Mouse (Mus musculus): ENCODE data around the gene Rab44. TPM values are rescaled to one million over a fixed set of nuclear protein-coding genes. Genes with fewer than 3 reads are reported as not detected.

The Rab44 gene
- polyA plus RNA-seq, 1 experiment from 2014 or later = not detected

DNA sequence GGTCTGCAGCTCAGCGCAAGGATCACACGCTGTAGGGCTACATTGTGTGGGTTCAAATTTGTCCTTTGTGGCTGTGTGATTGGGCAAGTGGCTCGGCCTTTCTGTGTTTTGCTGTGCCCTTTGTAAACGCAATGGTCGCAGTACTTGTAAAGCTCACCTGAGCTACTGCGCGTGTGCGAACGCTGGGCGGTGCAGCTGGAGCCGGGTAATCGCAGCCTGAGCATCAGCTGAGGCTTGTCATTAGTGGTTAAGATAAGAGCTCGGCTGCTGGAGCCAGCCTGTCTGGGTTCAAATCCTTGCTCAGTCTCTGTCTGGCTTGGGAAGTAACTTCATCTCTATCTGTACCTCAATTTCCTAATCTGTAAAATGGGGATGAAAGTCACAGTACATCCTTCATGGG, 39.9 kb upstream of the Rab44 start:
- Histone ChIP-seq H3K27ac (ENCODE audit: low read depth, low read length) (no peak overlapping the region), H3K27me3 (replicated peaks; ENCODE audit: control insufficient read depth, insufficient read depth, low read length) (no peaks in the 10 kb centered on the region), H3K4me3 (ENCODE audit: low read depth, low read length) (no peak overlapping the region), H3K9ac (ENCODE audit: low read length) (no peak overlapping the region), H3K9me3 (replicated peaks; ENCODE audit: control insufficient read depth, low read length) (no peaks in the 10 kb centered on the region), H3K4me2 (ENCODE audit: low read length) (no peak overlapping the region), H3K4me1 (ENCODE audit: control insufficient read depth, insufficient read depth, low read length) (peaks cover 9% of the 10 kb centered on the region; the same call in 1 of the 2 replicates), H3K36me3 (ENCODE audit: control insufficient read depth, insufficient read depth, low read length) (no peaks in the 10 kb centered on the region)
- ATAC-seq = no peak
- 82% methylated on average over 13 of the region's 13 CpGs for WGBS
- no peak for DNase-seq (ENCODE audit: low spot score)

DNA sequence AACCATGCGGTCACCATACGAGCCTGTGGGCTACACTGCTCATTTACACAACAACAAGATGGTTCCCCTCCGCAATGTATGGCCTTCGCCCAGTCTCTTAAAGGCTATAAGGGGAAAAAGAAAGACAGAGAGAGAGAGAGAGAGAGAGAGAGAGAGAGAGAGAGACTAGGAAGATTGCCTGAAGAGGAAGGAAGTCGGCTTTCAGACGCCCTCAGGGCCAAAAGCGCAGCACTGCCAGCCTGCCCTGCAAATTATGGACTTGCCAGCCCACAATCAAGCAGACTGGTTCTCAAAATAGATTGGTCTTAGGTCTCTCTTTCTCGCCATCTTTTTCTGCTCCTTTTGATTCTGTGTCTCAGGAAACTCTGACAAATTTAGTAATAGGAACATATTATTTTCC, 37.7 kb upstream of the Rab44 start:
- Histone ChIP-seq H3K27ac (ENCODE audit: low read depth, low read length) (no peak overlapping the region), H3K36me3 (ENCODE audit: control insufficient read depth, insufficient read depth, low read length) (no peaks in the 10 kb centered on the region), H3K9ac (ENCODE audit: low read length) (no peak overlapping the region), H3K9me3 (replicated peaks; ENCODE audit: control insufficient read depth, low read length) (no peaks in the 10 kb centered on the region), H3K4me2 (ENCODE audit: low read length) (no peak overlapping the region), H3K4me1 (ENCODE audit: control insufficient read depth, insufficient read depth, low read length) (peaks cover 13% of the 10 kb centered on the region; the same call in 1 of the 2 replicates), H3K27me3 (replicated peaks; ENCODE audit: control insufficient read depth, insufficient read depth, low read length) (0 out of 2 replicates have a peak, but pooled peaks cover 5% of the 10 kb centered on the region), H3K4me3 (ENCODE audit: low read depth, low read length) (no peak overlapping the region)
- DNase-seq (ENCODE audit: low spot score) = no peak
- no peak for ATAC-seq
- 90% methylated on average over 8 of the region's 8 CpGs for WGBS

DNA sequence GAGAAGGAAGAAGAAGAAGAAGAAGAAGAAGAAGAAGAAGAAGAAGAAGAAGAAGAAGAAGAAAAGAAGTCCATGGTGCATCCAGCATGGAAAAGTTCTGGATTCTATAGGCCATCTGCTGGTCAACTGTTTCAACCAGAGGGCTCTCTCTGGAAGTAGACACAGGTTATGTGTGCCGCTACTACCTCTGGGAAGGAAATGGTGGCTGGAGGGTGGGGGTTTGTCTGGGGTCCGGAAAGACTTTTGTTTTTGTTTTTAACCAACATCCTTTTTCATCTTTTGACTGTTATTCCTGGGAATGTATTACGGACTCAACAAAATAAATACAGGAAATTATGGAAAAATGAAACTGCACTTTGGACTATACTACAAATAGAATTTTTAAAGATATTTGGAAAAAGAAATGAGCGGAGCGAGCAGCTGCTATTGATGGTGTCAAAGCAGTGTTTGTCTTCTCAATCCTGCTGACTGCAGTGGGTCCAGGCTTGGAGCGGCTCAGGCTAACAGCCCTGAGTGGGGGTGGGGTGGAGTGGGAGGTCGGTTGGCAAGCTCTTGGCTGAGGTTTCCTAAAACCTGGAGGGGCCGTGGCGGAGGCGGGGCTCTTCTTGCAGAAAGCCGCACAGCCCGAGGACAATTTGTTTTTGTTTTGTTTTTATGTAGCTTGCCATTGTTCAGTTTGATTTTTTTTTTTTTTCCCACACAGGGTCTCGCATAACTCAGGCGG, 36.0 kb upstream of the Rab44 start:
- Histone ChIP-seq H3K27me3 (replicated peaks; ENCODE audit: control insufficient read depth, insufficient read depth, low read length) (peaks cover 12% of the 10 kb centered on the region; the same call in 1 of the 2 replicates), H3K4me3 (ENCODE audit: low read depth, low read length) (peak overlapping the region; percentile 8; the same call in 1 of the 2 replicates), H3K4me1 (ENCODE audit: control insufficient read depth, insufficient read depth, low read length) (peaks cover 10% of the 10 kb centered on the region; the same call in 1 of the 2 replicates), H3K9ac (ENCODE audit: low read length) (no peak overlapping the region), H3K36me3 (ENCODE audit: control insufficient read depth, insufficient read depth, low read length) (no peaks in the 10 kb centered on the region), H3K27ac (ENCODE audit: low read depth, low read length) (no peak overlapping the region), H3K4me2 (ENCODE audit: low read length) (peak overlapping the region; percentile 35), H3K9me3 (replicated peaks; ENCODE audit: control insufficient read depth, low read length) (no peaks in the 10 kb centered on the region)
- peak; percentile 73 for DNase-seq (ENCODE audit: low spot score)
- ATAC-seq = peak; percentile 50; the same call in 1 of the 2 replicates
- 18% methylated on average over 14 of the region's 14 CpGs for WGBS

DNA sequence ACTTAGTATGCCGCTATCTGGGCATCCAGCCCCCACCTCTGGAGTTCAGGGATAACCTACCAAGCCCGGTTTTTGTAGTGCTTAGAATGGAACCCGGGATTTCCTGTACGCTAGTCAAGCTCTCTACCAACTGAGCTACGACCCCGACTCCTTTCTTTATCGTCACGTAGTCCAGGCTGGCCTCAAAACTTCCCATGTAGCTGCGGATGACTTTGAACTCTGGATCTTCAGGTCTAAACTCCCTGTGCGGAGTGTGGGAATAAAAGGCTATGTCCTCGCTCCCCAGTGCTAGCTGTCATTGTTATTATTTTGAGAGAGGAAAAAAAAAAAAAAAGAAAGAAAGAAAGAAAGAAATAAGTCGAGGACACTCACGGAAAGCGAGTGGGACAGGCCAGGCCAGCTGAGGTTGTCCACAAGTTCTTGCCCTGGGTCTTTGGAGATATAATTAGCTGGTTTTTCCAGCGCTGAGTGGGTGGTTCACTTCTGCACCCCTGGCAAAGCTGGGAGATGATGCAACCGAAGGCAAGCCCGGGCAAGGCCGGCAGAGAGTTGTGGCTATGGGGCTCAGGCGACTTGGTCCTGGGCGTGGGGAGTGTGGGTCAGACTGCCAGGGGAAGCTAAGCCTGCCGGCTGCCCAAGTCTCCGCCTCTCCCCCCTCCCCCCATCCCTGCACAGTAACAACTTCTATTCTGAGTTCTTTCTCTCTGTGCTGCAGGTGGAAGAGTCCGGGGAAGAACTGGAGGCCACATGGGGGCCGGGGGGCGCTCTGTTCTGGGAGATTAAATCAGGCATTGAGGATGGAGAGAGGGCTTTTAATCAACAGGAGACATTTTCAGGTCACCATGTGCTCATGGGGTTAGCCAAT, 35.2 kb upstream of the Rab44 start:
- peaks cover 12% of the 10 kb centered on the region; the same call in 1 of the 2 replicates for H3K27me3 ChIP-seq (replicated peaks; ENCODE audit: control insufficient read depth, insufficient read depth, low read length)
- peak overlapping the region; percentile 35 for H3K4me2 ChIP-seq (ENCODE audit: low read length)
- H3K9ac ChIP-seq (ENCODE audit: low read length) = no peak overlapping the region
- WGBS = 4% methylated on average over 25 of the region's 25 CpGs
- DNase-seq (ENCODE audit: low spot score) = peak; percentile 16
- H3K27ac ChIP-seq (ENCODE audit: low read depth, low read length) = no peak overlapping the region
- no peak for ATAC-seq
- peaks cover 10% of the 10 kb centered on the region; the same call in 1 of the 2 replicates for H3K4me1 ChIP-seq (ENCODE audit: control insufficient read depth, insufficient read depth, low read length)
- no peaks in the 10 kb centered on the region for H3K9me3 ChIP-seq (replicated peaks; ENCODE audit: control insufficient read depth, low read length)
- peak overlapping the region; percentile 8; the same call in 1 of the 2 replicates for H3K4me3 ChIP-seq (ENCODE audit: low read depth, low read length)
- H3K36me3 ChIP-seq (ENCODE audit: control insufficient read depth, insufficient read depth, low read length) = no peaks in the 10 kb centered on the region

DNA sequence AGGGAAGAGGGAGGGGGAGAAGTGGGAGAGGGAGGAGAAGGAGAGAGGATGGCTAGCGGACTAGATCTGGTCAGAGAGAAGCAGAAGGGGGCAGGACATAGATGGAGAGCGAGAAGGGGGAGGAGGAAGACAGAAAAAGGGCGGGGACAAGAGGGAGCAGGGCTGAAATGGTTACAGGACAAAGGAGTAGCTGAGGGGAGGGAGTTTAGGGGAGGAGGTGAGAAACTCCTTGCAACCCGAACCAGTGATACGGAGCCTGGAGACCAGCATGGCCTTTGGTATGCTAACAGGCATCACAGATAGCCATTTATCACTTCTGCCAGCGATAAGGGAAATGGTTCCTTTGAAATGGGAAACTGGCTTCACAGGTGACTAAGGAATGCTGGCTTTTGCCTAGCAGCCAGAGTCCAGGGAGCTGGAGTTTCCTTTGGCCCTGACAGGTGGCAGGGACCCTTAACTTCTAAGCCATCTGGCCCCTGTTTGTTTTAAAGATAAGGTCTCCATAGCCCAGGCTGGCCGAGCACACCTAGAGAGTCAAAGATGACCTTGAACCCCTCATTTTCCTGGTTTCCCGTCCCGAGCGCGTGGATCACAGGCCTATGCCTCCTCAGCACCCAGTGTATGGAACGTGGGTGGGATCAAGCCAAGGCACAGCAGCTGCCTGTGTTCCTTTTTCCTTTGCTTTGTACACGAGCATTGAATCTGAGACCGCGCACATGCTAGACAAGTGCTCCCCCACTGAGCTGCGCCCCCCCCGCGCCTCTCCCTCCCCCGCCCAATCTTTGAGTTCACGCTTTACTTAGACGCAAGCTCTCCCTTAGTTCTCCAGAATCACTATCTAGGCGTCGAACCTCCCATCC, 33.0 kb upstream of the Rab44 start:
- peak overlapping the region; percentile 40; the same call in 1 of the 2 replicates for H3K9ac ChIP-seq (ENCODE audit: low read length)
- 4% methylated on average over 23 of the region's 23 CpGs for WGBS
- peak overlapping the region; percentile 31 for H3K4me2 ChIP-seq (ENCODE audit: low read length)
- H3K27me3 ChIP-seq (replicated peaks; ENCODE audit: control insufficient read depth, insufficient read depth, low read length) = peaks cover 12% of the 10 kb centered on the region; the same call in 1 of the 2 replicates
- peak; percentile 36 for DNase-seq (ENCODE audit: low spot score)
- peaks cover 10% of the 10 kb centered on the region; the same call in 1 of the 2 replicates for H3K4me1 ChIP-seq (ENCODE audit: control insufficient read depth, insufficient read depth, low read length)
- H3K36me3 ChIP-seq (ENCODE audit: control insufficient read depth, insufficient read depth, low read length) = no peaks in the 10 kb centered on the region
- ATAC-seq = peak; percentile 46; the same call in 1 of the 2 replicates
- H3K9me3 ChIP-seq (replicated peaks; ENCODE audit: control insufficient read depth, low read length) = no peaks in the 10 kb centered on the region
- H3K27ac ChIP-seq (ENCODE audit: low read depth, low read length) = peak overlapping the region; percentile 14; the same call in 1 of the 2 replicates
- no peak overlapping the region for H3K4me3 ChIP-seq (ENCODE audit: low read depth, low read length)

DNA sequence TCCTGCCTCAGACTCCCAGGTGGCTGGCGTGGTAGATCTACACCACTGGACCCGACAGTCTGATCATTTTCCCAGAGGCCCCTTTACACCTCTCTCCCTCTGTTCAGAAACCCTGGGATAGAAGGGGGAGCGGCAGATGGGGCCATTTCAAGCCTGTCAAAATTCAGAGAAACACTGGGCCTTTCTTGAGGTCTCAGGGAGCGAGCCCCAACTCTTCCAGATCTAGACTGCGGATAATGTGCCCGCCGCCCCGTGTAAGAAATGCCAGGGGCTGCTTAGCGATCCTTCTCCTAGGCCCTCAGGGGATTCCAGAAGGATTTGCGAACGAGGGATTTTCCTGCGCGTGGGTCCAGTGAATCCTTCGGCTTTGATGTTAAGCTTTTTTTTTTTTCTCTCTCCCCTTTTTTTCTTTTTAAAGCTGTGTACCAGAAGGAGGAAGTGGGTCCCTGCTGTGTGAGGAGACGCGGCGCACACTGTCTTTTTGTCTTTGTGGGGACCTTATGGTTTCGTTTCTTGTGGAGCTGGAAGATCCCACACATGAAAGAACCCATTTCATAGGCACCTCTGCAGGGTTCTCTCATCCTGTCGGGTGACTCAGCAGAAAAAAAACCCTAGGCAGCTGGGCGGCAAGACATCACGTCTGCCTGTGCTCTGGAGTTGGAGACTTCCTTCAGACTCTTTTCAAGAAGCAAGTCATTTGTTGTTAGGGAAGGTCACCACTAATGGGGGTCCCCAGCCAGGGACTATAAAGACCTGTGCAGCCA, 32.1 kb upstream of the Rab44 start:
- Histone ChIP-seq H3K4me2 (ENCODE audit: low read length) (peak overlapping the region; percentile 31), H3K27ac (ENCODE audit: low read depth, low read length) (peak overlapping the region; percentile 14; the same call in 1 of the 2 replicates), H3K36me3 (ENCODE audit: control insufficient read depth, insufficient read depth, low read length) (no peaks in the 10 kb centered on the region), H3K9me3 (replicated peaks; ENCODE audit: control insufficient read depth, low read length) (no peaks in the 10 kb centered on the region), H3K27me3 (replicated peaks; ENCODE audit: control insufficient read depth, insufficient read depth, low read length) (peaks cover 12% of the 10 kb centered on the region; the same call in 1 of the 2 replicates), H3K4me1 (ENCODE audit: control insufficient read depth, insufficient read depth, low read length) (peaks cover 10% of the 10 kb centered on the region; the same call in 1 of the 2 replicates), H3K4me3 (ENCODE audit: low read depth, low read length) (no peak overlapping the region), H3K9ac (ENCODE audit: low read length) (peak overlapping the region; percentile 40; the same call in 1 of the 2 replicates)
- DNase-seq (ENCODE audit: low spot score) (peak; percentile 50), ATAC-seq (peak; percentile 42)
- WGBS = 6% methylated on average over 21 of the region's 21 CpGs

DNA sequence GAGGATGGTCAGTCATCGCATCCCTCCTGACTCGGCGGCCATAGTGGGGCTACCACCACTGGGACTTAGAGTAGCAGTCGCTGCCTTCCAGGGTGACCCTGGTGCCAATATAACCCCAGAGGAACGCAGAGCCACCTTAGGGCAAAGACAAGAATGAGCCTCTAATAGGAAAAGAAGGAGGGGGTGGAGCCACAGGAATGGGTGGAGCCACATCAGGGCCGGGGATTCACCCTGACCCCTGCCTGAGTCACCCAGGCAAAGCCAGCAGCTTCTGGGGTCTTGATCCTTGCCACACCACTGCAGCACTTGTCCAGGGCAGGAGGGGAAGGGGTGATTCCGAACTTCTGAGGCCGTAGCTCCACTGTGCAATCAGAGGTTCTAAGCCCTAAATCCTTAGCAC, 30.4 kb upstream of the Rab44 start:
- DNase-seq (ENCODE audit: low spot score) = no peak
- 94% methylated on average over 8 of the region's 8 CpGs for WGBS
- no peaks in the 10 kb centered on the region for H3K9me3 ChIP-seq (replicated peaks; ENCODE audit: control insufficient read depth, low read length)

More for the DNA sequence above, 30.4 kb upstream of the Rab44 start:
- Histone ChIP-seq H3K9ac (ENCODE audit: low read length) (no peak overlapping the region), H3K4me1 (ENCODE audit: control insufficient read depth, insufficient read depth, low read length) (peaks cover 8% of the 10 kb centered on the region; the same call in 1 of the 2 replicates), H3K4me3 (ENCODE audit: low read depth, low read length) (no peak overlapping the region), H3K27me3 (replicated peaks; ENCODE audit: control insufficient read depth, insufficient read depth, low read length) (peaks cover 12% of the 10 kb centered on the region; the same call in 1 of the 2 replicates), H3K36me3 (ENCODE audit: control insufficient read depth, insufficient read depth, low read length) (no peaks in the 10 kb centered on the region), H3K27ac (ENCODE audit: low read depth, low read length) (no peak overlapping the region), H3K4me2 (ENCODE audit: low read length) (no peak overlapping the region)
- no peak for ATAC-seq
